Mouse (Mus musculus) left cerebral cortex, postnatal 36 days (tissue): Measurements from ENCODE around the gene Moxd1. TPM values are rescaled to one million over a fixed set of nuclear protein-coding genes. Genes with fewer than 3 reads are reported as not detected.
A peak's percentile ranks its signal among the peaks of the same experiment; 100 is the strongest.

Experiments used
- DNase-seq, 2 experiments: peaks; one replicate each; pipeline ENCODE4 v3.0.0; 2021 to 2022; ENCODE audit warnings: low spot score in 2 of 2, mixed read lengths in 1 of 2
- intact Hi-C: fragments of 180-260 bp; cut with DNase I; formaldehyde crosslinking; loops from one replicate; pipeline ENCODE4 v1.15.1; 2025
- total RNA-seq, 2 experiments: library from RNA; stranded (reverse); gene quantifications; 2 replicates each; pipeline ENCODE4 v1.2.3; 2021

The Moxd1 gene
- total RNA-seq, result 1 to 10 TPM; 6.2 to 7.0 TPM

GRCm38 (mm10) chr10:24223449-24224143, at the start of gene Moxd1:
Moxd1 (plus strand) TSS chr10:24223517.
- intact Hi-C loops, result no loop called here
- no peak for DNase-seq

DNA sequence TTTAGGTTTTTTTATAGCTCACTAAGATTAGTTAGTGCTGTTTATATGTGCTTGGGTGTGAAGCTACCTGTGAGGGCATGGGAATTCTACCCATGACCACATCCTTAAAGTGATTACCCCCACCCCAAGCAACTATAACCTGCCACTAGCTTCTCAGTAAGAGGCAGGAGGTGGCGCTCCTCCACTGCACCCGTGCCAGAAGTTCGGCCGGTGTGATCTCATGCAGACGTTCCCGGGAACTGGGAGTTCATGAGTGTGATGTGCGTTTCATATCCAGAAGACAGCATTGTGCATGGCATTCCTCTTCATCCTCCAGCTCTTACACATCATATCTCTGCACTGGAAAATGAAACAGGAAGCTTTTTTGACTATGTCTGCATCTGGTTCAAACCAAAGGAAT, 32.9 kb upstream of the Moxd1 start:
- no peak for DNase-seq
- intact Hi-C loops, result loop anchor here (1.0 kb wide), 1 partner anchor 108 kb away; no protein-coding TSS in a partner anchor

DNA sequence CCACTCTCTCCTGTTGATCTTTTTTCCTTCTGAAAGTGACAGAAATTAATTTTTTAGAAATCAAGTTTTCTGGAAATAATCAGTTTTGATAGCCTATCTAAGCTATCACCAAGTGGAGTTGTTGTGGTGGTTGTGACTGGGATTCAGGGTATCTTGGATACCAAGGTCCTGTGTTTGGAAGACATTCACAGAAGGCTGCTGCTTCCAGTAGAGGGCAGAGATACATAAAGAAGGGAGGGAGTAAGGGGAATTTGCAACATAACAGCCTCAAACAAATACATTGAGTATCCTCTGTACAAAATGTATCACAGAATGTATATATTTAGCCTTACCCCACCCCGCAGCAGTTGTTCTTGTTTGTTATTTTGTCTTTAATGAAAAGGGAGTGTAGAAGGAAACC, 31.3 kb upstream of the Moxd1 start:
- intact Hi-C loops, result no loop called here
- no peak for DNase-seq

- intact Hi-C loops, result no loop called here
- no peak for DNase-seq
Measured at GRCm38 (mm10) chr10:24199303-24199702, 24.0 kb upstream of the Moxd1 start.

GRCm38 (mm10) chr10:24200099-24200498, 23.2 kb upstream of the Moxd1 start:
- intact Hi-C loops, result no loop called here
- no peak for DNase-seq

DNA sequence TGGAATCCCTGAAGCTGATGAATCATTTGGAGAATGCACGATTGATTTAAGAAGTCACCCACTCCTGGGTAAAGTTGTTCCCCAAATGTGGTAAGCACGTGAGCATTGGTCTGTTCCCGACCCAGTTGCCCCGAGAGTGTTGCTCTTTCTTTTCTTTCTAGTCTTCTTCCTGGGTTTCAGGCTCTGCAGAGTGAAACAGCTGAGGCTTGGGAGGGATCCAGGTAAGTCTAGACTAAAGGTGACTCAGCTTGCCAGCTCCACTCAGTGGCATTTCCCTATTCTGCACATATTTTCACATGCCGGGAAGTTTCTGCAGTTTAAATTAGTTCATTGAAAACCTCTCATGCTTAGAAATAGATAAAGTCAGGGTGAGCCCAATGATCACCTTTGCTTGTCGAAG, 13.2 kb upstream of the Moxd1 start:
- intact Hi-C loops, result no loop called here
- no peak for DNase-seq

DNA sequence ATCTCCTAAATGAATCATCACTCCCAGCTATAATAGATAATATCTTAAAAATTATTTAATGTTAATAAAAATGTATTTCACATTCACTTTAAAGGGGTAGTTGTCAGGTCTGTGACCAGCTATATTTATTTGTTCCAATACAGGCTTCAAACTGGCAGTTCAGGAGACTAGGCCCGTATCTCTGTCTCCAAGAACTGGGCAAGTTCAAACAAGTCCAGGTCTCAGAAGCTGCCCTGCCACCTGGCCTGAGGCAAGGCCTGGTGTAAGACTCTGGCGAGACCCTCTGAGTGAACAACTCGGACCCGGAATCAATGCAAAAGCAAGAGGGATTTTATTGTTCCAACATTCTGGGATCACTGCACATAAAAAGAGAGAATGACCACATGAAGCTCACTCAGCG, 10.0 kb upstream of the Moxd1 start:
- intact Hi-C loops, result no loop called here
- DNase-seq, result no peak

DNA sequence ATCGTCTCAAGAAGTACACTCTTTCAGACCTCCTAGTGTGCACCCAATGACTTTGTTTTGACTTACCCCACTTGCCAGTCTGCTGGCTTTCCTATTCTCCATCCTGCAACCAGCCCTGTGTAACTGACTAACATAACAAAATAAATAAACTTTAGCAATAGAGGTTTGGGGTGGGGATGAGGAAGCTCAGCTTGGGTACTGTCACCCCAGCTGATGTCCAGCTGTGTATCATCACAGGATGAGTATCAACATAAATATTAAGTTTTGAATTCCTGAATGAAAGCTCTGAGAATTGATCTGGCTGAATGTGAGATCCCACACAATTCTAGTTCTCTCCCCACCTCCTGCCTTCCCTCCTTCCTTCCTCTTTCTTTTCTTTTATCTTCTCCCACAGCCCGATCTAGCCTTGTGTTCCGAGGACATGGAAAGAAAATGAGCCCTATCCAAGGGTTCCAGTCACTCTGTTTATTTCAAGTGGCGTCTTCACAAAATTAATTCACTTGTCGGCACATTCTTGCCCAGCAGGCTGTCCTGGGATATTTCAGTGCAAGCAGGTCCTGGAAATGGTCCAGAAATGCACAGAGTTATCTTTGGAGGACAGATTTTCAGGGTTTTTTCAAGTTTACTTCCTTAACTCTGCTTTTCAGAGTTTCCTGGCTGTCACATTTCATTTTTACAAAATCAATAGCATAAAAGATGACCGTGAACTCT, 5.6 kb upstream of the Moxd1 start:
- DNase-seq, result no peak
- intact Hi-C loops, result no loop called here

DNA sequence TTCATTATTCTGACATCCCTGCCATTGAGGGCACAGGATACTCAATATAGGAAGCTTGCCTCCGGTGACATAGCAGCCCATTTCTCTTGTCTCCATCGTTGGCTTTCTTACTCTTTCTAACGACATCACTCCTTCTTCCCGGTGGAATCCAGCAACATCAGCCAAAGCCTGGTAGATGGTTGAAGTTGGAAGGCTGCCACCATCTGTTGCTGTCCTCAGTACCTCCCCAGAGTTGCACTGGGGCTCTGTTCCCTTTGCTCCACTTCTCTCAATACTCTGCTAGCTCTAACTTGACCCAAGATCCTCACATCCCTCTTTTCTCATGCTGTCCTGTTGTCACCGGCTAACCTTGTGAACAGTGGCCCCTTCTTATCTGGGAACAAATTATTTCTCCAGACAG, 2.4 kb upstream of the Moxd1 start:
- intact Hi-C loops, result no loop called here
- no peak for DNase-seq

DNA sequence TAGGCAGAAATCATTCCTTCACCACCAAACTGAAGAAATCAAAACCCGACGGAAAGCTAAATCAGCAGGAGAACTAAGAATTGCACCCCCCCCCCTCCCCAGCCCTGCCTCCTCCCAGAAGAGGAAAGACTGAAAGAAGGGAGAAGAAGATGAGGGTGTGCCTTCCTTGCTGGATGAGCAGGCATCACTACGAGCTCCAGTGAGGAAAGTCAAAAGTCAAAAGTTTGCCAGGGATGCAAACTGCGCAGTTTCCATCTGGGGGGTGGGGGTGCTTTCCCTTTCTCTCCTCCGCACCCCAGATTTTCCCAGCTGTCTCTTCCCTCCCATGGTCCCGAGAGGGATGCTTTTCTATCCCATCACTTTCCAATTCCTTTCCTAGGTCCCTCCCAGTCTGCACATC, 406 bp upstream of the Moxd1 start:
- DNase-seq, result no peak
- intact Hi-C loops, result no loop called here

DNA sequence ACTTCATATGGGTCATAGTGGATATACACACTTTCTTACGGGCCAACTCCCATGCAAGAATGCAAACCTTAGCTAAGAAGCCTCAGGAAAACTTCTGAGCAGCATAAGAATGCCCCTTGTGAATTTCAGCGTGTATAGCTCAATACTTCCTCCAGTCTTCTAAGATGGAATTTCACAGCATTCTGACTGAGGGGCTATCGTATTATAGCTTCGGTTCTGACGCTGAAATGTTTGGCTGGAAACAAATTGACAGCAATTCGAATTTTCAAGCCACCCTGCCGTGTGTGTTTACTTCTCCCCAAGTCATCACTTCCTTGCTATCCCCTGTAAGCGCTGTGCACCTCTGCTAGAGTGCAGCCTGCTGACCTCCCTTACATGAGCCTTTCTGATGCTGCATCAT, 1.3 kb downstream of the Moxd1 start:
- intact Hi-C loops, result no loop called here
- DNase-seq, result no peak

GRCm38 (mm10) chr10:24228318-24229183, 5.2 kb downstream of the Moxd1 start:
- intact Hi-C loops, result no loop called here
- no peak for DNase-seq

- intact Hi-C loops, result no loop called here
- DNase-seq, result no peak
Measured at GRCm38 (mm10) chr10:24232281-24232680, 9.0 kb downstream of the Moxd1 start.

- peak in 1 of 2 experiments; percentile 12 for DNase-seq
- intact Hi-C loops, result no loop called here
Measured at GRCm38 (mm10) chr10:24235426-24236283, 12.3 kb downstream of the Moxd1 start.

- intact Hi-C loops, result no loop called here
- DNase-seq, result no peak
Measured at GRCm38 (mm10) chr10:24246815-24247214, 23.5 kb downstream of the Moxd1 start.

DNA sequence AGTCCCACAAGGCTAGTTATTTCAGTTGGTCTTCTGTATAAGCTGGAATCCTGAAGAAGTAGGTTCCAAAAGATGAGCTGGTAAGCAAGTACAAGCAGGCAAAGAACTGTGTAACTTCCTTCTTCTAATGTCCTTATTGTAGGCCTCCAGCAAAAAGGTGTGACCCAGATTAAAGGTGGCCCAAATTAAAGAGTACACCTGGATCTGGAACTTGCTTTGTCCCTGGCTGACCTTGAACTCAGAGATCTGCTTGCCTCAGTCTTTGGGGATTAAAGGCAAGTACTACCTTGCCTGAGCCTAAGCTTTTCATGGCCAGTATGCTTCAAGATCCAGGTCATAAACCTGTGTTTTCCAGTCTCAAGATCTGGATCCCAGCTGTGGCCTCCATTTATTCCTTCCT, 24.8 kb downstream of the Moxd1 start:
- no peak for DNase-seq
- intact Hi-C loops, result no loop called here

DNA sequence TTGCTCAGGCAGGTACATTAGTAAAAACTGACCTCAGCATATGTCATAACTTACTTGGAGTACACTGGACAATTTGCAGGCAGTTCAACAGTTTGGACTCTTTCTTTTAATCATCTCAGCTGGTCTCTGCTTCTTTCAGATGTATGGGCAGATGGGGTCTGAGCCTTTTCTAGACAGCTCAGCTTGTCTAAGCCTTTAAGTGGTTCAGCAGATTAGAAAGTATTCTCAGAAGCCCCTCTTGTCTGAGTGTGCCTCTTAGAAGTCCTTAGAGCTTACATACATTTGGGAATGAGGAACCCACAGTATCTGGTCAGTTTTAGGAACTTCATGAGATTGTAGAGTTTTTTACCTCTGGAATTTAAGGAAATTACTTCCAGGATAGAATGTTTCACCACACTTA, 28.3 kb downstream of the Moxd1 start:
- no peak for DNase-seq
- intact Hi-C loops, result no loop called here

DNA sequence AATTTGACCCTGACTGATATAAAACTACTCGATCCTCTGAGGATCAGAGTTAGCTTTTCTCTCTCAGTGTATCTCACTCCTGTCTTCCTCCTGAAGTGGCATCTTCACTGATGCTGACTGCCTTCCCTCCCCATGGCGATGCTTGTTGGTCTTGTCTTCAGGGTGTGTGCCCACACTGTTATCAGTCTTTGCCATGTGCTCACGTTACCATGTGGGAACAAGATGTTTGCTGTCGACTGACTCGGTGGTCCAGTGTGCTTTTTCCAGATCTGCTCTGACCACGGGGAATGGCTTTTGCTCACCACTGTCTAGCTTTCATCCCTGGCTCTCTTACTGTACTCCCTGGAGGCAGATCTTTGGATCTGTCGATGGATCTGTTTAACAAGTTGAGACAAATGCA, 34.8 kb downstream of the Moxd1 start:
- DNase-seq, result no peak
- intact Hi-C loops, result no loop called here

GRCm38 (mm10) chr10:24258885-24259284, 35.6 kb downstream of the Moxd1 start:
- intact Hi-C loops, result no loop called here
- DNase-seq, result no peak
